Mouse (Mus musculus) MEL (cell line): ENCODE measurements around the gene Acoxl. TPM values are rescaled to one million over a fixed set of nuclear protein-coding genes. Genes with fewer than 3 reads are reported as not detected.

Source experiments
- DNase-seq: peaks from one replicate; pipeline ENCODE4 v3.0.0; 2011; ENCODE audit warnings: low read depth, low spot score
- H3K27ac ChIP-seq: 2 replicates; pipeline ENCODE4 v1.5.1; 2012; ENCODE audit warnings: low read depth, mild to moderate bottlenecking, control low read depth, low read length, moderate library complexity; ENCODE audit not compliant: control insufficient read depth
- H3K27me3 ChIP-seq, 2 experiments: fragments of 150-350 bp in 1 of 2; sonication (generic) in 1 of 2; 2 replicates each; pipeline ENCODE4 v1.6.1; 2012; ENCODE audit warnings: low read length in 2 of 2, mild to moderate bottlenecking in 2 of 2, improper control_type of control experiment in 1 of 2, moderate library complexity in 1 of 2; ENCODE audit not compliant: insufficient read depth in 2 of 2, control insufficient read depth in 1 of 2
- H3K36me3 ChIP-seq, 2 experiments: 2 replicates each; pipeline ENCODE4 v1.6.1; 2012 to 2014; ENCODE audit warnings: low read length in 2 of 2, improper control_type of control experiment in 1 of 2, inconsistent platforms in 1 of 2, mild to moderate bottlenecking in 1 of 2; ENCODE audit not compliant: insufficient read depth in 2 of 2, control insufficient read depth in 1 of 2
- H3K4me1 ChIP-seq, 2 experiments: fragments of 150-350 bp in 1 of 2; sonication (generic) in 1 of 2; 2 replicates each; pipeline ENCODE4 v1.6.1; 2012; ENCODE audit warnings: low read length in 2 of 2, improper control_type of control experiment in 1 of 2, mild to moderate bottlenecking in 1 of 2; ENCODE audit not compliant: insufficient read depth in 2 of 2, control insufficient read depth in 1 of 2
- H3K4me3 ChIP-seq, 2 experiments: fragments of 150-350 bp in 1 of 2; sonication (generic) in 1 of 2; 2 replicates each; pipeline ENCODE4 v1.5.1; 2012; ENCODE audit warnings: low read depth in 2 of 2, low read length in 2 of 2, mild to moderate bottlenecking in 2 of 2, moderate library complexity in 2 of 2, control low read depth in 1 of 2, improper control_type of control experiment in 1 of 2; ENCODE audit not compliant: control insufficient read depth in 1 of 2, insufficient read depth in 1 of 2
- H3K79me2 ChIP-seq: 2 replicates; pipeline ENCODE4 v1.6.1; 2012; ENCODE audit warnings: mild to moderate bottlenecking, low read length, moderate library complexity; ENCODE audit not compliant: control insufficient read depth, poor library complexity, insufficient read depth
- H3K9ac ChIP-seq: 2 replicates; pipeline ENCODE4 v1.6.1; 2012; ENCODE audit warnings: low read depth, mild to moderate bottlenecking, control low read depth, low read length, moderate library complexity; ENCODE audit not compliant: control insufficient read depth, poor library complexity, severe bottlenecking
- H3K9me3 ChIP-seq: fragments of 150-350 bp; sonication (generic); replicated peaks from 2 replicates; pipeline ENCODE4 v1.6.1; 2012; ENCODE audit warnings: mild to moderate bottlenecking, low read length, improper control_type of control experiment, moderate library complexity; ENCODE audit not compliant: insufficient read depth
- BHLHE40 ChIP-seq: IDR thresholded peaks from 2 replicates; pipeline ENCODE4 v1.6.1; 2012; ENCODE audit warnings: low read depth, mild to moderate bottlenecking, inconsistent platforms, low read length, improper control_type of control experiment, borderline replicate concordance
- E2F4 ChIP-seq: IDR thresholded peaks from 2 replicates; pipeline ENCODE4 v1.6.1; 2011; ENCODE audit warnings: low read depth, low read length, improper control_type of control experiment, borderline replicate concordance
- ELF1 ChIP-seq: IDR thresholded peaks from 2 replicates; pipeline ENCODE4 v1.6.1; 2014; ENCODE audit warnings: low read depth, mild to moderate bottlenecking, inconsistent platforms, low read length, improper control_type of control experiment, moderate library complexity
- ETS1 ChIP-seq: IDR thresholded peaks from 2 replicates; pipeline ENCODE4 v1.6.1; 2012; ENCODE audit warnings: low read depth, mild to moderate bottlenecking, inconsistent platforms, low read length, improper control_type of control experiment, moderate library complexity
- GABPA ChIP-seq: IDR thresholded peaks from 2 replicates; pipeline ENCODE4 v1.6.1; 2012; ENCODE audit warnings: low read depth, mild to moderate bottlenecking, inconsistent platforms, low read length, improper control_type of control experiment, moderate library complexity
- HCFC1 ChIP-seq: IDR thresholded peaks from 2 replicates; pipeline ENCODE4 v1.6.1; 2012; ENCODE audit warnings: low read depth, mild to moderate bottlenecking, inconsistent platforms, low read length, improper control_type of control experiment, moderate library complexity
- JUND ChIP-seq: IDR thresholded peaks from 2 replicates; pipeline ENCODE4 v1.6.1; 2011; ENCODE audit warnings: low read depth, mild to moderate bottlenecking, improper control_type of control experiment, low read length
- MXI1 ChIP-seq: IDR thresholded peaks from 2 replicates; pipeline ENCODE4 v1.6.1; 2011; ENCODE audit warnings: mild to moderate bottlenecking, low read depth, low read length, improper control_type of control experiment
- NELFE ChIP-seq: IDR thresholded peaks from 2 replicates; pipeline ENCODE4 v1.6.1; 2011; ENCODE audit warnings: low read depth, low read length, improper control_type of control experiment
- POLR2A ChIP-seq, 2 experiments: IDR thresholded peaks; 2 replicates each; pipeline ENCODE4 v1.6.1; 2011 to 2012; ENCODE audit warnings: low read length in 2 of 2, mild to moderate bottlenecking in 2 of 2, control low read depth in 1 of 2, improper control_type of control experiment in 1 of 2, low read depth in 1 of 2, moderate library complexity in 1 of 2; ENCODE audit not compliant: control insufficient read depth in 1 of 2, insufficient read depth in 1 of 2, poor library complexity in 1 of 2
- POLR2AphosphoS5 ChIP-seq: IDR thresholded peaks from 2 replicates; pipeline ENCODE4 v1.6.1; 2012; ENCODE audit warnings: low read depth, borderline replicate concordance, mild to moderate bottlenecking, inconsistent platforms, low read length, moderate library complexity, mixed read lengths
- SIN3A ChIP-seq: IDR thresholded peaks from 2 replicates; pipeline ENCODE4 v1.6.1; 2012; ENCODE audit warnings: low read length, improper control_type of control experiment, inconsistent platforms
- SMC3 ChIP-seq: IDR thresholded peaks from 2 replicates; pipeline ENCODE4 v1.6.1; 2011; ENCODE audit warnings: low read depth, low read length, improper control_type of control experiment
- TAL1 ChIP-seq: IDR thresholded peaks from 2 replicates; pipeline ENCODE4 v1.6.1; 2012; ENCODE audit warnings: mild to moderate bottlenecking, inconsistent platforms, low read length, moderate library complexity, mixed read lengths
- TBP ChIP-seq: IDR thresholded peaks from 2 replicates; pipeline ENCODE4 v1.8.0; 2011; ENCODE audit warnings: low read depth, low read length, improper control_type of control experiment
- TCF12 ChIP-seq: IDR thresholded peaks from 2 replicates; pipeline ENCODE4 v1.6.1; 2014; ENCODE audit warnings: low read depth, mild to moderate bottlenecking, inconsistent platforms, low read length, improper control_type of control experiment, moderate library complexity
- USF1 ChIP-seq: IDR thresholded peaks from 2 replicates; pipeline ENCODE4 v1.6.1; 2014; ENCODE audit warnings: low read depth, mild to moderate bottlenecking, inconsistent platforms, low read length, improper control_type of control experiment, moderate library complexity
- USF2 ChIP-seq, 2 experiments: IDR thresholded peaks; 2 replicates each; pipeline ENCODE4 v1.6.1; 2011 to 2012; ENCODE audit warnings: improper control_type of control experiment in 2 of 2, low read length in 2 of 2, borderline replicate concordance in 1 of 2, inconsistent platforms in 1 of 2, low read depth in 1 of 2, mild to moderate bottlenecking in 1 of 2; ENCODE audit not compliant: insufficient read depth in 1 of 2
- ZC3H11A ChIP-seq: IDR thresholded peaks from 2 replicates; pipeline ENCODE4 v1.6.1; 2012; ENCODE audit warnings: low read depth, mild to moderate bottlenecking, inconsistent platforms, low read length, improper control_type of control experiment
- polyA plus RNA-seq, 2 experiments: library from polyadenylated mRNA; stranded (reverse) in 1 of 2; unstranded in 1 of 2; fragments of >175 nt in 1 of 2; fragments of >200 nt in 1 of 2; gene quantifications; 2 replicates each; pipeline versions ENCODE4 v1.2.1 to v1.2.4; 2012; ENCODE audit warnings: low replicate concordance in 2 of 2, low read depth in 1 of 2; ENCODE audit not compliant: insufficient read length in 2 of 2, insufficient read depth in 1 of 2, missing spikeins in 1 of 2
- total RNA-seq: library from RNA; depleted of rRNA; stranded (reverse); fragments of 300-350 nt; gene quantifications from 2 replicates; pipeline ENCODE4 v1.2.3, GENCODE M21; 2012; rRNA removed

Acoxl gene
- total RNA-seq (0.29 and 0.31 TPM in 2 replicates), polyA plus RNA-seq (under 1 TPM in 1 of 2 experiments, not detected in 1; 0.39 TPM)

- H3K27me3 ChIP-seq, result peaks cover 9 to 12% of the 10 kb centered on the region in 2 experiments
These were observed at the start of gene Acoxl for GRCm38 (mm10) chr2:127838576-127838975. Gene Acoxl (plus strand): TSS chr2:127838876.

GRCm38 (mm10) chr2:127789138-127789537, 49.5 kb upstream of the Acoxl start:
- Histone ChIP-seq H3K4me3 (peak overlapping the region; percentile 60 to 79), H3K27me3 (no peaks in the 10 kb centered on the region)

More at GRCm38 (mm10) chr2:127838576-127838975, at the start of gene Acoxl:
- no peaks in the 10 kb centered on the region for H3K79me2 ChIP-seq
- no peaks in the 10 kb centered on the region for H3K4me1 ChIP-seq
- H3K36me3 ChIP-seq, result no peaks in the 10 kb centered on the region
- no peak for TF ChIP-seq ETS1
- no peak for TF ChIP-seq SIN3A
- TF ChIP-seq MXI1, result no peak
- no peak for TF ChIP-seq USF1
- TF ChIP-seq SMC3, result no peak
- no peak for TF ChIP-seq GABPA
- no peak for TF ChIP-seq BHLHE40
- no peak for TF ChIP-seq ELF1
- no peak for TF ChIP-seq TAL1
- TF ChIP-seq TCF12, result no peak
- TF ChIP-seq JUND, result no peak
- no peak for TF ChIP-seq NELFE
- TF ChIP-seq TBP, result no peak
- TF ChIP-seq ZC3H11A, result no peak
- TF ChIP-seq POLR2AphosphoS5, result no peak
- TF ChIP-seq USF2 (IDR thresholded peaks at IDR 0.05; ENCODE audit: borderline replicate concordance in 1 of 2, insufficient read depth in 1 of 2, low read depth in 1 of 2, low read length in 2 of 2), result no peak
- no peak within 1 kb of the TSS for H3K4me3 ChIP-seq
- no peak within 1 kb of the TSS for H3K9ac ChIP-seq
- DNase-seq, result no peak
- no peaks in the 10 kb centered on the region for H3K9me3 ChIP-seq
- no peak within 1 kb of the TSS for H3K27ac ChIP-seq

More at GRCm38 (mm10) chr2:127789138-127789537, 49.5 kb upstream of the Acoxl start:
- H3K9me3 ChIP-seq, result no peaks in the 10 kb centered on the region
- TF ChIP-seq NELFE, result no peak
- TF ChIP-seq ETS1, result 0 out of 2 replicates have a peak, but pooled peaks have one; percentile 16
- TF ChIP-seq BHLHE40, result 0 out of 2 replicates have a peak, but pooled peaks have one; percentile 1
- no peak for TF ChIP-seq HCFC1
- TF ChIP-seq E2F4, result no peak
- TF ChIP-seq ELF1, result no peak
- peak in 1 of 2 experiments; percentile 24; a peak in 1 of 4 replicates for TF ChIP-seq POLR2A (IDR thresholded peaks at IDR 0.05; ENCODE audit: control insufficient read depth in 1 of 2, insufficient read depth in 1 of 2, low read depth in 1 of 2, low read length in 2 of 2, poor library complexity in 1 of 2)
- TF ChIP-seq SIN3A, result peak; percentile 31; the same call in 1 of the 2 replicates
- TF ChIP-seq TBP, result peak; percentile 58; the same call in 1 of the 2 replicates
- H3K4me1 ChIP-seq, result peaks cover 3 to 15% of the 10 kb centered on the region in 2 experiments
- DNase-seq, result peak; percentile 55
- peaks cover 18% of the 10 kb centered on the region for H3K79me2 ChIP-seq
- peaks cover 0 to 15% of the 10 kb centered on the region in 2 experiments; a peak in 2 of 4 replicates for H3K36me3 ChIP-seq
- H3K9ac ChIP-seq, result peak overlapping the region; percentile 82
- H3K27ac ChIP-seq, result peak overlapping the region; percentile 87
